Mouse (Mus musculus) testis, adult 2 months (tissue): ENCODE data around the gene Il17ra.

Experiments
- CTCF ChIP-seq: fragments of 200-500 bp; IDR thresholded peaks from 2 replicates; pipeline ENCODE4 v1.5.1; 2012; ENCODE audit warnings: low read depth, mild to moderate bottlenecking, inconsistent platforms, low read length, moderate library complexity; ENCODE audit not compliant: control insufficient read depth, insufficient read depth, insufficient replicate concordance
- POLR2A ChIP-seq: fragments of 200-500 bp; IDR thresholded peaks from 2 replicates; pipeline ENCODE4 v1.6.1; 2012; ENCODE audit warnings: low read depth, mild to moderate bottlenecking, inconsistent platforms, low read length, moderate library complexity; ENCODE audit not compliant: control insufficient read depth

- no peak for TF ChIP-seq CTCF
- TF ChIP-seq POLR2A, result no peak
Observed at GRCm38 (mm10) chr6:120509975-120510374, 46.9 kb downstream of the Il17ra start.
